Mouse (Mus musculus): ENCODE data around the gene Rfx2. TPM values are rescaled to one million over a fixed set of nuclear protein-coding genes. Genes with fewer than 3 reads are reported as not detected.

The Rfx2 gene
- polyA plus RNA-seq, 1 experiment: 1.4 TPM

- Histone ChIP-seq H3K4me3 (replicated peaks) (no peak overlapping the region), H3K36me3 (replicated peaks; ENCODE audit: low read length) (peaks cover 53% of the 10 kb centered on the region), H3K9me3 (no peaks in the 10 kb centered on the region), H3K27me3 (replicated peaks) (peaks cover 4% of the 10 kb centered on the region), H3K4me1 (peaks cover 23% of the 10 kb centered on the region)
- TF ChIP-seq FLI1 (IDR thresholded peaks at IDR 0.05; ENCODE audit: low read length) (no peak), GATA1 (IDR thresholded peaks at IDR 0.05; ENCODE audit: borderline replicate concordance, low read length) (no peak)
These were observed 61.9 kb downstream of the Rfx2 start for GRCm38 (mm10) chr17:56768941-56769340.

GRCm38 (mm10) chr17:56767531-56768135 is 63.2 kb downstream of the Rfx2 start:
- no peak for TF ChIP-seq GATA1 (IDR thresholded peaks at IDR 0.05; ENCODE audit: borderline replicate concordance, low read length)
- no peak for TF ChIP-seq FLI1 (IDR thresholded peaks at IDR 0.05; ENCODE audit: low read length)
- Histone ChIP-seq H3K27me3 (replicated peaks) (no peaks in the 10 kb centered on the region), H3K9me3 (no peaks in the 10 kb centered on the region), H3K36me3 (replicated peaks; ENCODE audit: low read length) (peaks cover 53% of the 10 kb centered on the region), H3K4me1 (peaks cover 36% of the 10 kb centered on the region), H3K4me3 (replicated peaks) (no peak overlapping the region)

GRCm38 (mm10) chr17:56766631-56767405 is 64.0 kb downstream of the Rfx2 start:
- no peaks in the 10 kb centered on the region for H3K9me3 ChIP-seq
- H3K27me3 ChIP-seq (replicated peaks): no peaks in the 10 kb centered on the region
- H3K4me3 ChIP-seq (replicated peaks): no peak overlapping the region
- H3K36me3 ChIP-seq (replicated peaks; ENCODE audit: low read length): peaks cover 53% of the 10 kb centered on the region
- no peak for TF ChIP-seq GATA1 (IDR thresholded peaks at IDR 0.05; ENCODE audit: borderline replicate concordance, low read length)
- no peak for TF ChIP-seq FLI1 (IDR thresholded peaks at IDR 0.05; ENCODE audit: low read length)
- peaks cover 44% of the 10 kb centered on the region for H3K4me1 ChIP-seq

- no peak for TF ChIP-seq FLI1 (IDR thresholded peaks at IDR 0.05; ENCODE audit: low read length)
- TF ChIP-seq GATA1 (IDR thresholded peaks at IDR 0.05; ENCODE audit: borderline replicate concordance, low read length): no peak
- Histone ChIP-seq H3K4me1 (peaks cover 52% of the 10 kb centered on the region), H3K27me3 (replicated peaks) (peaks cover 5% of the 10 kb centered on the region), H3K9me3 (no peaks in the 10 kb centered on the region), H3K36me3 (replicated peaks; ENCODE audit: low read length) (peaks cover 41% of the 10 kb centered on the region), H3K4me3 (replicated peaks) (peak overlapping the region; percentile 100)
These were observed 65.4 kb downstream of the Rfx2 start for GRCm38 (mm10) chr17:56765431-56765830.

GRCm38 (mm10) chr17:56764474-56765354 is 66.1 kb downstream of the Rfx2 start, which contains the start of gene Dus3l:
Dus3l (plus strand) TSS chr17:56764757.
- Histone ChIP-seq H3K9me3 (no peaks in the 10 kb centered on the region), H3K27me3 (replicated peaks) (peaks cover 10% of the 10 kb centered on the region), H3K4me1 (peaks cover 52% of the 10 kb centered on the region), H3K4me3 (replicated peaks) (peak within 1 kb of the TSS; percentile 100), H3K36me3 (replicated peaks; ENCODE audit: low read length) (peaks cover 34% of the 10 kb centered on the region)
- TF ChIP-seq FLI1 (IDR thresholded peaks at IDR 0.05; ENCODE audit: low read length): no peak
- TF ChIP-seq GATA1 (IDR thresholded peaks at IDR 0.05; ENCODE audit: borderline replicate concordance, low read length): no peak

- peaks cover 18% of the 10 kb centered on the region for H3K27me3 ChIP-seq (replicated peaks)
- H3K4me1 ChIP-seq: peaks cover 61% of the 10 kb centered on the region
- H3K36me3 ChIP-seq (replicated peaks; ENCODE audit: low read length): peaks cover 24% of the 10 kb centered on the region
- H3K9me3 ChIP-seq: no peaks in the 10 kb centered on the region
- H3K4me3 ChIP-seq (replicated peaks): peak overlapping the region; percentile 100
- TF ChIP-seq GATA1 (IDR thresholded peaks at IDR 0.05; ENCODE audit: borderline replicate concordance, low read length) (no peak), FLI1 (IDR thresholded peaks at IDR 0.05; ENCODE audit: low read length) (no peak)
These were observed 67.0 kb downstream of the Rfx2 start for GRCm38 (mm10) chr17:56763741-56764250.

GRCm38 (mm10) chr17:56762769-56763731 is 67.8 kb downstream of the Rfx2 start:
- no peaks in the 10 kb centered on the region for H3K9me3 ChIP-seq
- H3K36me3 ChIP-seq (replicated peaks; ENCODE audit: low read length): peaks cover 17% of the 10 kb centered on the region
- H3K4me1 ChIP-seq: peaks cover 64% of the 10 kb centered on the region
- peak overlapping the region; percentile 93 for H3K4me3 ChIP-seq (replicated peaks)
- H3K27me3 ChIP-seq (replicated peaks): peaks cover 22% of the 10 kb centered on the region
- TF ChIP-seq FLI1 (IDR thresholded peaks at IDR 0.05; ENCODE audit: low read length): no peak
- no peak for TF ChIP-seq GATA1 (IDR thresholded peaks at IDR 0.05; ENCODE audit: borderline replicate concordance, low read length)

GRCm38 (mm10) chr17:56761991-56762410 is 68.8 kb downstream of the Rfx2 start:
- H3K9me3 ChIP-seq: no peaks in the 10 kb centered on the region
- TF ChIP-seq FLI1 (IDR thresholded peaks at IDR 0.05; ENCODE audit: low read length) (no peak), GATA1 (IDR thresholded peaks at IDR 0.05; ENCODE audit: borderline replicate concordance, low read length) (no peak)
- peaks cover 72% of the 10 kb centered on the region for H3K4me1 ChIP-seq
- H3K36me3 ChIP-seq (replicated peaks; ENCODE audit: low read length): peaks cover 7% of the 10 kb centered on the region
- peaks cover 28% of the 10 kb centered on the region for H3K27me3 ChIP-seq (replicated peaks)
- H3K4me3 ChIP-seq (replicated peaks): peak overlapping the region; percentile 93
